Mouse (Mus musculus) forebrain, embryonic 15.5 days (tissue): ENCODE results near the gene Ift46. TPM values are rescaled to one million over a fixed set of nuclear protein-coding genes. Genes with fewer than 3 reads are reported as not detected.
A peak's percentile ranks its signal among the peaks of the same experiment; 100 is the strongest.

Source experiments
- ATAC-seq: fragments of 200-750 bp; cut with Nextera tagmentation; replicated peaks from 2 replicates; pipeline ENCODE4 v1.8.0; 2017; ENCODE audit warnings: mild to moderate bottlenecking, moderate TSS enrichment, moderate library complexity
- H3K27ac ChIP-seq: fragments of 300-500 bp; sonication (generic); replicated peaks from 2 replicates; pipeline ENCODE4 v1.5.1; 2015; ENCODE audit warnings: mild to moderate bottlenecking, inconsistent platforms
- H3K27me3 ChIP-seq: fragments of 300-500 bp; sonication (generic); 2 replicates; pipeline ENCODE4 v1.6.1; 2015; ENCODE audit warnings: inconsistent platforms
- H3K36me3 ChIP-seq: fragments of 300-500 bp; sonication (generic); 2 replicates; pipeline ENCODE4 v1.6.1; 2015; ENCODE audit warnings: mild to moderate bottlenecking, inconsistent platforms
- H3K4me1 ChIP-seq: fragments of 300-500 bp; sonication (generic); 2 replicates; pipeline ENCODE4 v1.6.1; 2015; ENCODE audit warnings: inconsistent platforms
- H3K4me2 ChIP-seq: fragments of 300-500 bp; sonication (generic); replicated peaks from 2 replicates; pipeline ENCODE4 v1.6.1; 2015; ENCODE audit warnings: mild to moderate bottlenecking, inconsistent platforms
- H3K4me3 ChIP-seq: fragments of 300-500 bp; sonication (generic); 2 replicates; pipeline ENCODE4 v1.5.1; 2015; ENCODE audit warnings: mild to moderate bottlenecking, inconsistent platforms
- H3K9ac ChIP-seq: fragments of 300-500 bp; sonication (generic); replicated peaks from 2 replicates; pipeline ENCODE4 v1.6.1; 2015; ENCODE audit warnings: mild to moderate bottlenecking, inconsistent platforms
- H3K9me3 ChIP-seq: fragments of 300-500 bp; sonication (generic); 2 replicates; pipeline ENCODE4 v1.6.1; 2016; ENCODE audit warnings: inconsistent platforms
- WGBS: fragments of 180-500 bp; shearing (Covaris S2); methylation state at CpG from one replicate; pipeline ENCODE4 v1.1.7; 2015; ENCODE audit warnings: mixed read lengths; 5-methylcytosine and 5-hydroxymethylcytosine counted together
- polyA plus RNA-seq: library from polyadenylated mRNA; unstranded; fragments of >200 nt; fragmentation: Nextera tagmentation; extraction: Ambion mirVana; gene quantifications from 2 replicates; pipeline ENCODE4 v1.2.1, GENCODE M21; 2015

Ift46 gene
- polyA plus RNA-seq = 174 and 179 TPM in 2 replicates

DNA sequence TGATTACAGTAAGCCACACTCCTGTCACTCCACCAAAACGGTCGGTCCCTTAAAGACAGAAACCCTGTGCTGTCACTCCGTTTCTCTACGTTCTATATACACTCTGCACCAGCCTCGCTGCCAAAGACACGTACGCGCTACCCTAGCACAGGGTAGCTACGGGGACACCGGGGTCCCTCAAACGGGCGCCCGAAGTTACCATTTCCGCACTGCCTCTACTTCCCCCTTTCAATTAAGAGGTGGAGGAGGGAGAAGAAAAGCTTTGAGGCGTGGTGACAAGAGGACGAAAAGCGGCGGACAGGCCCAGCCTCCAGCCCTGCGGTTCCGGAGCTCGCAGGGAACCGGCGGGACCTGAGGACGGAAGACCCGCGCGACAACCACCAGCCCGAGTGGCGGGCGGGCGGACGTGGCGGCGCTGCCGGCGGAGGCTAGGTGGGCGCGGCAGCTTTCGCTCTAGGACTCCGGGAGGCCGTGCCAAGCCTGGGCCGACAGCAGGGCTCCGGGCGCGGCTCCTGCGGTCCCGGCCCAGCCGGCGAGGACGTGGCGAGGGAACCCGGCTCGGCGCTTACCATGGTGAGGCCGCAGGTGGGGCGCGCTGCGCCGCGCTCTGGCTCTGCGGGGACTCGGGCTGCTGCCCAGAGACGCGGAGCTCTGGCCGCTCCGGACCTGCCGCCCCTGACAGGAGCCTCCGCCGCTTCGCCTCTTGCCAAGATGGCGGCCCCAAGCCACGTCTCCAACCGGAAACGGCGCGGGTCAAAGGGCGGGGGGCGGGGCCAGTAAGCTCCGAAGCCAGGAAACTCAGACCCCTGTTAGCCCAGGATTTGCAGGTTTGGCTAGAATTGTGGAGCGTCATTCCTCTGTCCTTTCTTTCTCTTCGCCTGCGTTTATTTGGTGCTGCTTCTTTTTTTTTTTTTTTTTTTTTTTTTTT lies at the start of gene Ift46, which contains the start of gene Arcn1:
Ift46 (plus strand) TSS at position 808 of the 928 bp plus-strand sequence.
Arcn1 (minus strand) TSS at position 745 of the 928 bp plus-strand sequence.
- Histone ChIP-seq H3K27ac (peak within 1 kb of the TSS; percentile 94), H3K9me3 (no peaks in the 10 kb centered on the region), H3K4me3 (peak within 1 kb of the TSS; percentile 97), H3K4me2 (peak within 1 kb of the TSS; percentile 58), H3K4me1 (peaks cover 22% of the 10 kb centered on the region), H3K9ac (peak within 1 kb of the TSS; percentile 85), H3K36me3 (no peaks in the 10 kb centered on the region), H3K27me3 (no peaks in the 10 kb centered on the region)
- under 1% methylated on average over 72 of the region's 82 CpGs for WGBS
- ATAC-seq = peak; percentile 92

- ATAC-seq = no peak
- Histone ChIP-seq H3K27ac (peak overlapping the region; percentile 83), H3K4me2 (peak overlapping the region; percentile 87), H3K9me3 (no peaks in the 10 kb centered on the region), H3K4me3 (peak overlapping the region; percentile 73), H3K36me3 (peaks cover 21% of the 10 kb centered on the region), H3K27me3 (no peaks in the 10 kb centered on the region), H3K9ac (peak overlapping the region; percentile 74; the same call in 1 of the 2 replicates), H3K4me1 (peaks cover 55% of the 10 kb centered on the region)
- 67% methylated on average over 12 of the region's 12 CpGs for WGBS
Measured at GRCm38 (mm10) chr9:44718937-44719631, 48.6 kb upstream of the Ift46 start.

DNA sequence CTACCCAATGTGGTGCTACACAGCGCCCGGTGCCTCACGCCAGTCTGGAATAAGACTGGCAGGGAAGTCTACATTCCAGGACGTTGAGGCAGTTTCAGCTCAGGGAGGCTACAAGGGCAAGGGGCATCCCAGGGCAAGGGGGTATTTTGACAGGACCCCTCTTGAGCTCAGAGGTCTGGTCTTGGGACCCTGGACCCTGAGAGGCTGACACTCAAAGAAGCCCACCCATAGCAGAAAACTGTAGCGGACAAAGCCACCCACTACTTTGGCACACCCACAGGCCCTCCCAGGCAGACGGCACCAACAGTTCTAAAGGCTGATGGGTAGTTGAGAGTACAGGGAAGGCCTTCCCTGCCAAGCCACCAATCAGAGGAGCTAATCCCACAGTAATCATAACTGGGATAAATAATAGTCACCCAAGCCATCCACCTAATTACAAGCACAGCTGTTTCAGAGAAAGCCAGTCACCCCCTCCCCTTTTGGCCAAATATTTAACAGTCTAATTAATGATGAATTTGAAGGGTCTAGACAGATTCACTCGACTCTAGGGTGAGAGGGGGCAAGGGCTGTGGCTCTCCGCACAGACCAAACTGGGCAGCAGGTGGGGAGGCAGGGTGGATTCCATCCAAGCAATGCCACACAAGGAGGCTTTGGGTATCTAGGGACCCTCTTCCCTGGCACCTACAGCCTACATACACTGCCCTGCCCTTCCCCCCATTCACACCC lies 47.9 kb upstream of the Ift46 start:
- Histone ChIP-seq H3K4me3 (peak overlapping the region; percentile 73), H3K9me3 (no peaks in the 10 kb centered on the region), H3K4me1 (peaks cover 62% of the 10 kb centered on the region), H3K27ac (peak overlapping the region; percentile 83), H3K4me2 (peak overlapping the region; percentile 87), H3K36me3 (peaks cover 18% of the 10 kb centered on the region), H3K27me3 (no peaks in the 10 kb centered on the region), H3K9ac (peak overlapping the region; percentile 74)
- WGBS = 44% methylated on average over 8 of the region's 8 CpGs
- peak; percentile 18 for ATAC-seq

DNA sequence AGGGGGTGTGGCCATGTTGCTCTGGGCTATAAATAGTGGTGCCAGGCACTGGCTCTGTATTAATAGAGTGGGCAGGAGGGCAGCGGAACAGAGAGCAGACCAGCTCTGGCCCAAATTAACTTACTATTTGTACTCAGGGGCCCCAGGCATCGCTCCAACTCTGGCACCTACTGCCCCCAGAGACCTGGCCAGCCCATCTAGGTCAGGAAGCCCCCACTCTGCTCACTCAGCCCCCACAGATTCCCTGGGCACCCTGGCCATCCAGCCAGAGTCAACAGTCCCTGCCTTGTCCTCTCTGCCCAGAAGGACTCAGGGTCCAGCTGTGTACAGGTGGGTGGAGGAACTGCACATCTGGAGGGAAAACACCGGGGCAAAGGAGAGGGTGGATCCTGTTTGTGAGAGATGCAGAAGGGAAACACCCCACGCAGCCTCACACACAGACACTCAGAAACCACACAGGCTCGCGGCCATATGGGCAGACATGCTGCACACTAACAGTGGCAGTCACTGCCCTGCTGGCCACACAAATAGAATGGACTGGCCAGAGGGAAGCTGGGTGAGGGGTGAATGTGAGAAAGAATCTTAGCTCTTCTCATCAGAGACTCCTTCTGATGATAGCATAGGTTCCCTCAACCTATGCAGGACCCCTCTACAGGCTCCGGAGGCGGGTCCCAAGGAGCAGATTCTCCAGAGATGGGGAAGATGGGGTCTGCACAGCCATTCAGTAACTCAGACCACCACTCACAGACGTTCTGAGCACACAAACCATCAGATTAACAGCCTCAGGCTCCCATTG lies 47.2 kb upstream of the Ift46 start:
- Histone ChIP-seq H3K27me3 (no peaks in the 10 kb centered on the region), H3K9me3 (no peaks in the 10 kb centered on the region), H3K4me2 (peak overlapping the region; percentile 87), H3K27ac (peak overlapping the region; percentile 83), H3K4me1 (peaks cover 64% of the 10 kb centered on the region), H3K36me3 (peaks cover 13% of the 10 kb centered on the region), H3K4me3 (peak overlapping the region; percentile 73), H3K9ac (peak overlapping the region; percentile 74)
- peak; percentile 33 for ATAC-seq
- WGBS = 15% methylated on average over 9 of the region's 9 CpGs

DNA sequence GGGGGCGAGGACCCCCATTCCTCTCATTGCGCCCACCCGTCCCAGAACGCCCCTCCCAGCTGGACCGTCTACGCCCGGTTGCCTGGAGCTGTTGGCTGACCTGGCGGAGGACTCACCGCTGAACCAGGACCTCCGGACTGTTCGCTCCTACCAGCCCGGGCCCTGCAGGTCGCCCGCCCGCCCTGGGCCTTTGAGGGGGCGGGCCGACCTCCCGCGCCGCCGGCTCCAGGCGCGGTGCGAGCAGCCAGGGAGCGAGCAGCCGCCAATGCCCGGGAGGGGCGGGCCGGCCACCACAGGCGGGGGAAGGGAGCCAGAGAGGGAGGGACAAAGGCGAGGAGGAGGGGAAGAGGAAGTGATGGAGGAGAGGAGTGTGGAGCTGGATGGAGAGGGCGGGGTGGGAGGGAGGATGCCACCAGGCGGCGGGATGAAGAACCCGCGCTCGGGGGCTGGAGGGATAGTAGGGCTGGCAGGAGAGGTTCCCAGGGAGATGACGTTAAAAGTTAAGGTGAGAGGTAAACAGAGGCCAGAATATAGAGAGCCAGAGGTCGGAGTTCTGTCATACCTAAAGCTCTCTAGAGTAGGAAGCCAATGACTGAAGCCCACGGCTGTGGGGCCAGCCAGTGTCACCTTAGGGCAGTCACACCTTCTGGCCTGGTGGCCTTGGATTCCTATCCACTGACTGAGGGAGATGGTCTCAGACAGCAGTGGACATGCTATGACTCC lies 46.4 kb upstream of the Ift46 start:
- Histone ChIP-seq H3K9me3 (no peaks in the 10 kb centered on the region), H3K4me1 (peaks cover 65% of the 10 kb centered on the region), H3K36me3 (peaks cover 5% of the 10 kb centered on the region), H3K27ac (peak overlapping the region; percentile 83), H3K9ac (peak overlapping the region; percentile 74), H3K4me2 (peak overlapping the region; percentile 87), H3K27me3 (no peaks in the 10 kb centered on the region), H3K4me3 (peak overlapping the region; percentile 73)
- peak; percentile 84 for ATAC-seq
- 2% methylated on average over 37 of the region's 40 CpGs for WGBS

DNA sequence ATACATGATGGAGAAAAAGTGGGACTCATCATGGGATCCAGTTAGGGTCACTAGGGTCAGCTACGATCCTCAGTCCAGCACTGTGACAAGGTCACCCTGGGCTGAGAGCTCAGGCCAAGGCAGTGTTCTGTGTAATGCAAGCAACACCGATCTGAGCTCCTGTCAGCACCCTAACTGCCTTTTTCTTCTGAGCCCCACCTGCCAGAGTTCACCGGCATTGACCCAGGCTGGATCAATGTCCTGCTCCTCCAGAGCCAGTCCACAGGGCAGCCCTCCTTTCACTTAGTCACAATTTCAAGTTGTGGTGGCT lies 45.9 kb upstream of the Ift46 start:
- Histone ChIP-seq H3K36me3 (peaks cover 2% of the 10 kb centered on the region; the same call in 1 of the 2 replicates), H3K4me1 (peaks cover 70% of the 10 kb centered on the region), H3K9ac (peak overlapping the region; percentile 74), H3K9me3 (no peaks in the 10 kb centered on the region), H3K27ac (peak overlapping the region; percentile 83), H3K27me3 (no peaks in the 10 kb centered on the region), H3K4me3 (peak overlapping the region; percentile 73), H3K4me2 (peak overlapping the region; percentile 87)
- no peak for ATAC-seq
- WGBS = 82% methylated on average over 3 of the region's 3 CpGs

GRCm38 (mm10) chr9:44722575-44722974 lies 45.1 kb upstream of the Ift46 start:
- H3K4me1 ChIP-seq = peaks cover 75% of the 10 kb centered on the region
- H3K4me2 ChIP-seq = no peak overlapping the region
- H3K27ac ChIP-seq = peak overlapping the region; percentile 78
- no peaks in the 10 kb centered on the region for H3K9me3 ChIP-seq
- no peak overlapping the region for H3K9ac ChIP-seq
- H3K4me3 ChIP-seq = no peak overlapping the region
- WGBS = 63% methylated on average over 7 of the region's 7 CpGs
- no peaks in the 10 kb centered on the region for H3K27me3 ChIP-seq
- ATAC-seq = no peak
- no peaks in the 10 kb centered on the region for H3K36me3 ChIP-seq

DNA sequence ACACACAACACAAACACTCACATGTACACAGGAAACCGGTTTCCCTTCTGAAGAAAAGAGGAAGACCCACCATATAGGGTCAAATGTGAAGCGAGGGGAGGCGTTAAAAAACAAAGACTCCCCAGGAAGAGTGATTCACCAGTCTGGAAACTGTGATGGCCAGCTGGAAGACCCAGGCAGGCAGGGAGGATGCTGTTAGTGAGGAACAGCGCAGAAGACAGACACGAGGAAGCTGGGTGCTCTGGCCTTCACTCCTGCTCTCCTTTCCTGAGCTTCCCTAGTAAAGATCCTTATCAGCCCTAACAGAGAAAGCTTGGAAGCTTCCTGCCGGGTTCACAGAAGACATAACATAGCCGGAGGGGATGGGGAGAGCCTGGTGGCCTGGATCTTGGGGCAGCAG lies 44.7 kb upstream of the Ift46 start:
- no peak overlapping the region for H3K4me3 ChIP-seq
- H3K4me2 ChIP-seq = no peak overlapping the region
- H3K36me3 ChIP-seq = no peaks in the 10 kb centered on the region
- peak overlapping the region; percentile 78 for H3K27ac ChIP-seq
- whole genome bisulfite sequencing = 56% methylated on average over 7 of the region's 7 CpGs
- no peak for ATAC-seq
- H3K27me3 ChIP-seq = no peaks in the 10 kb centered on the region
- peaks cover 70% of the 10 kb centered on the region for H3K4me1 ChIP-seq
- no peaks in the 10 kb centered on the region for H3K9me3 ChIP-seq
- H3K9ac ChIP-seq = no peak overlapping the region

DNA sequence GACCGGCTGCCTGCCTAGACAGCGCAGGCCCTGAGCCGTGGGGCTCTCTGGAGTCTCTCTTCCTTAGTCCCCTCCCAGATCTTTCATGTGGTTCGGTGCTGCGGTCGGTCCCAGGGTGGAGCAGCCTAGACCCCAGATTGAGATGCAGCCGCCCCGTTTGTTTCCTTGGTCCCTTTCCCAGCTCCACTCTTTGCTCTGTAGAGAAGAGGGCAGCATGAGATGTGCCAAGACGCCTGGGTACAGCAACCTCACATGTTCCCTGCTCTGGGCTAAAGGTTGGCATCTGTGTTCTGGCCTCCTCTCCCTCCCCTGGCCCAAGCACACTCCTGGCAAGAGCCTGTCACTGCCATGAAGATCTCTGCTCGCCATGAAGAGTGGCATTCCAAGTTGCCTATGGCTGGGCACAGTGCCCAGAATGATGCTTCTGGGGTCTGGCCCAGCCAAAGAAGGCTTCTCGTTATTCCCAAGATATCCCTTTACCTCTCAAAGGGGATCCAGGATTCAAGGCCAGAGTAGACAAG lies 44.1 kb upstream of the Ift46 start:
- Histone ChIP-seq H3K9me3 (no peaks in the 10 kb centered on the region), H3K4me3 (no peak overlapping the region), H3K27ac (peak overlapping the region; percentile 78), H3K9ac (no peak overlapping the region), H3K4me1 (peaks cover 65% of the 10 kb centered on the region), H3K27me3 (no peaks in the 10 kb centered on the region), H3K36me3 (no peaks in the 10 kb centered on the region), H3K4me2 (no peak overlapping the region)
- WGBS = 47% methylated on average over 11 of the region's 11 CpGs
- ATAC-seq = no peak

DNA sequence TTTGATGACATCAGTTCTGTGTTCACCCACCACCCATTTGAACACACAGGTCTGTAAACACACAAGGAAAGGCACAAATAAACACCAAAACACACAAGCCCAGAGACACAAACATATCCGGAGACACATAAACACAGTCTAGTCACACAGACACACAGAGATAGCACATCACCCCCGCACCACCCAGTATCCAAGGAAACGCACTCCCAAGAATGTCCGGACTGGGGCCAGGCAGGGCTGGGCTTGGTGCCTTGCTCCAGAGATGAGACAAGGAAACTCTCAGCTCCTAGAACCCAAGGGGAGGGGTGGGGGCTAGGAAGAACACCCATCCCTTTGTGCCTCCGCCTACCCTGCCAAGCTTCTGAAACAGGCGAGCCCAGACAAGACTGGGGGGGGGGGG lies 43.5 kb upstream of the Ift46 start:
- Histone ChIP-seq H3K36me3 (no peaks in the 10 kb centered on the region), H3K4me1 (peaks cover 61% of the 10 kb centered on the region), H3K27ac (peak overlapping the region; percentile 78), H3K9ac (no peak overlapping the region), H3K4me3 (no peak overlapping the region), H3K4me2 (no peak overlapping the region), H3K27me3 (no peaks in the 10 kb centered on the region), H3K9me3 (no peaks in the 10 kb centered on the region)
- ATAC-seq = no peak
- 54% methylated on average over 6 of the region's 6 CpGs for WGBS
